ENCODE assay signal across 23 mouse cellular contexts in the genomic region with DNA sequence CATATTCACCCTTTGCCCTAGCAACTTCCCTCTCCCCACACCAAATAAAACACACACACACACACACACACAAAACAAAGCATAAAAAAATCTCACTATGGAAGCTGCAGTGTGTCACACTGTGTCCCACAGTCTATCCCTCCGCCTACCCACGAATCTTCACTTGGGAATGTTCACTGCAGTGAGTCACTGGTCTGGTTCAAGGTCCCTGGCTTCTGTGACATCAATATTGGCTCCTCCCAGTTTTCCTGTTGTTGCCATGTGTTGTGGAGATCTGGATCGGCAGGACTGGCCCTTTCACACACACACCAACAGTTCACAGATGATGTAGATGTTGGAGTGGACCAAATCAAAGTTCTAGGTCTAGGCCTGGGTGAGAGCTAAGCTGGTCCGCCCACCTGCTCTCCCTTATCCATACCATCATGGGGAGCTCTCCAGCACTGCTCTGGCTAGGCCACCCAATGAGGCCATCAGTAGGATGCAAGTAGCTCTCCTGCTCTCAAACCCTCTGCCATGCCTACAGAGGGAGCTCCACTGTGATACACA. TPM values are rescaled to one million over a fixed set of nuclear protein-coding genes. Genes with fewer than 3 reads are reported as not detected.
DNase-seq lines count a peak whose midpoint lies in the region; ATAC-seq and TF ChIP-seq lines count a peak whose summit lies in the region.
"Had no signal": no experiment of that assay in that cellular context is flagged by ENCODE, and none has a peak within 500 bp of the region (broad histone marks: within the 10 kb centered on the region; RNA-seq: fewer than 3 reads in every experiment).

No protein-coding gene starts in this region.

- no peaks in the 10 kb centered on the region for H3K36me3 ChIP-seq in kidney, postnatal 0 days (ENCODE audit: insufficient read depth, low read length)
- no peaks in the 10 kb centered on the region for H3K36me3 ChIP-seq in liver, postnatal 0 days (replicated peaks; ENCODE audit: insufficient read depth, low read length)
- no peaks in the 10 kb centered on the region for H3K36me3 ChIP-seq in neural tube, embryonic 15.5 days
- H3K36me3 ChIP-seq: forebrain, embryonic 12.5 days; G1E; limb, embryonic 10.5 days; midbrain, embryonic 15.5 days; neural tube, embryonic 12.5 days had no signal

- no peaks in the 10 kb centered on the region for H3K27me3 ChIP-seq in kidney, postnatal 0 days (ENCODE audit: insufficient read depth, low read length)
- 0 out of 2 replicates have a peak, but pooled peaks cover 4% of the 10 kb centered on the region for H3K27me3 ChIP-seq in liver, postnatal 0 days (ENCODE audit: insufficient read depth, low read length)
- H3K27me3 ChIP-seq in neural tube, embryonic 15.5 days (replicated peaks): no peaks in the 10 kb centered on the region
- H3K27me3 ChIP-seq: midbrain, embryonic 15.5 days; neural tube, embryonic 12.5 days had no signal

- no peak overlapping the region for H3K27ac ChIP-seq in kidney, postnatal 0 days
- H3K27ac ChIP-seq in liver, postnatal 0 days (ENCODE audit: low read depth): no peak overlapping the region
- H3K27ac ChIP-seq in neural tube, embryonic 15.5 days (replicated peaks): no peak overlapping the region
- H3K27ac ChIP-seq: forebrain, embryonic 12.5 days; hindbrain, embryonic 14.5 days; limb, embryonic 10.5 days; macrophage; neural tube, embryonic 12.5 days had no signal

- no peak overlapping the region for H3K9ac ChIP-seq in kidney, postnatal 0 days (ENCODE audit: low read depth, low read length)
- H3K9ac ChIP-seq in liver, postnatal 0 days (replicated peaks): no peak overlapping the region
- H3K9ac ChIP-seq in neural tube, embryonic 15.5 days (replicated peaks): no peak overlapping the region
- H3K9ac ChIP-seq: forebrain, embryonic 12.5 days; hindbrain, embryonic 14.5 days; midbrain, embryonic 15.5 days; neural tube, embryonic 12.5 days had no signal

- H3K4me3 ChIP-seq in kidney, postnatal 0 days (replicated peaks; ENCODE audit: low read depth, low read length): no peak overlapping the region
- no peak overlapping the region for H3K4me3 ChIP-seq in liver, postnatal 0 days (ENCODE audit: low read depth, low read length)
- no peak overlapping the region for H3K4me3 ChIP-seq in neural tube, embryonic 15.5 days (replicated peaks)
- H3K4me3 ChIP-seq: forebrain, embryonic 12.5 days; limb, embryonic 10.5 days; midbrain, embryonic 15.5 days; neural tube, embryonic 12.5 days had no signal

- DNase-seq in kidney, postnatal 0 days (ENCODE audit: low spot score): no peak
- DNase-seq in kidney, adult 18-20 months: no peak
- DNase-seq in R1 (ENCODE audit: low read depth, low spot score): peak; percentile 18
- DNase-seq in adrenal gland, postnatal 36 days: peak; percentile 74 to 76
- DNase-seq in liver, postnatal 0 days: no peak
- DNase-seq in heart, adult 11 months: no peak
- no peak for DNase-seq in testis, postnatal 14 days (ENCODE audit: low spot score)
- DNase-seq: cerebellum, adult 8-10 months; heart, adult 18-20 months; heart, postnatal 10 days; kidney, postnatal 10 days; lung, adult 2 months; right cerebral cortex, postnatal 4 days; thymus, adult 2 months had no signal

- H3K9me3 ChIP-seq in kidney, postnatal 0 days (replicated peaks; ENCODE audit: low read length): no peaks in the 10 kb centered on the region; the same call in 1 of the 2 replicates
- peaks cover 8% of the 10 kb centered on the region; the same call in 1 of the 2 replicates for H3K9me3 ChIP-seq in liver, postnatal 0 days (ENCODE audit: low read length)
- no peaks in the 10 kb centered on the region for H3K9me3 ChIP-seq in neural tube, embryonic 15.5 days (replicated peaks)
- H3K9me3 ChIP-seq: limb, embryonic 10.5 days had no signal

- no peak overlapping the region for H3K4me2 ChIP-seq in kidney, postnatal 0 days (ENCODE audit: low read length)
- H3K4me2 ChIP-seq in liver, postnatal 0 days (ENCODE audit: low read depth, low read length): no peak overlapping the region
- H3K4me2 ChIP-seq in neural tube, embryonic 15.5 days: no peak overlapping the region
- H3K4me2 ChIP-seq: forebrain, embryonic 12.5 days; hindbrain, embryonic 14.5 days; midbrain, embryonic 15.5 days; neural tube, embryonic 12.5 days had no signal

- H3K4me1 ChIP-seq in kidney, postnatal 0 days (replicated peaks; ENCODE audit: insufficient read depth, low read length): no peaks in the 10 kb centered on the region
- 0 out of 2 replicates have a peak, but pooled peaks cover 9% of the 10 kb centered on the region for H3K4me1 ChIP-seq in liver, postnatal 0 days (ENCODE audit: insufficient read depth)
- H3K4me1 ChIP-seq in neural tube, embryonic 15.5 days: peaks cover 14% of the 10 kb centered on the region

- 65% methylated on average over 4 of the region's 4 CpGs for WGBS in kidney, postnatal 0 days
- 56% methylated on average over 4 of the region's 4 CpGs for WGBS in liver, postnatal 0 days (ENCODE audit: insufficient replicate concordance)
- WGBS in neural tube, embryonic 15.5 days: 88% methylated on average over 4 of the region's 4 CpGs

- ATAC-seq in kidney, postnatal 0 days (replicated peaks; ENCODE audit: low FRiP score, low read depth): 0 out of 2 replicates have a peak, but pooled peaks have one; percentile 21
- peak; percentile 84 for ATAC-seq in liver, postnatal 0 days
- no peak for ATAC-seq in neural tube, embryonic 15.5 days (ENCODE audit: low FRiP score)
- ATAC-seq: midbrain, embryonic 15.5 days had no signal

- 0 out of 2 replicates have a peak, but pooled peaks have one; percentile 4 for TF ChIP-seq CTCF in kidney, postnatal 0 days (IDR thresholded peaks at IDR 0.05; ENCODE audit: low read depth)
- no peak for TF ChIP-seq CTCF in liver, postnatal 0 days (IDR thresholded peaks at IDR 0.05; ENCODE audit: low read depth)

- TF ChIP-seq EP300 in liver, postnatal 0 days (IDR thresholded peaks at IDR 0.05; ENCODE audit: low read depth): no peak

RNA-seq across cellular contexts. Expression of a gene that starts 4.8 kb away (rescaled TPM):
- polyA plus RNA-seq in kidney, postnatal 0 days (2015; fragmentation: Nextera tagmentation; extraction: Ambion mirVana): 0.17 and 0.28 TPM in 2 replicates
- under 1 TPM; 0.30 to 0.70 TPM for total RNA-seq in adrenal gland, postnatal 36 days (2021)
- not detected in 2 replicates for polyA plus RNA-seq in liver, postnatal 0 days (2015; fragmentation: Nextera tagmentation; extraction: Ambion mirVana)
- polyA plus RNA-seq in neural tube, embryonic 15.5 days (2015; fragmentation: Nextera tagmentation; extraction: Ambion mirVana): 0.50 and 0.57 TPM in 2 replicates
- total RNA-seq: gastrocnemius, adult 18-20 months; heart, adult 18-20 months had no signal
- polyA plus RNA-seq: G1E; limb, embryonic 10.5 days; macrophage had no signal

RNA-seq across cellular contexts. Expression of a gene that starts 18.0 kb away (rescaled TPM):
- polyA plus RNA-seq in kidney, postnatal 0 days (2015; fragmentation: Nextera tagmentation; extraction: Ambion mirVana): 28.2 and 28.4 TPM in 2 replicates
- total RNA-seq in adrenal gland, postnatal 36 days (2021): 10 to 100 TPM; 38.1 to 40.7 TPM
- 4.3 and 4.4 TPM in 2 replicates for polyA plus RNA-seq in liver, postnatal 0 days (2015; fragmentation: Nextera tagmentation; extraction: Ambion mirVana)
- 7.7 and 12.9 TPM in 2 replicates for polyA plus RNA-seq in neural tube, embryonic 15.5 days (2015; fragmentation: Nextera tagmentation; extraction: Ambion mirVana)
- polyA plus RNA-seq: G1E had no signal

RNA-seq across cellular contexts. Expression of a gene that starts 23.3 kb away (rescaled TPM):
- 7.0 and 8.8 TPM in 2 replicates for polyA plus RNA-seq in kidney, postnatal 0 days (2015; fragmentation: Nextera tagmentation; extraction: Ambion mirVana)
- total RNA-seq in adrenal gland, postnatal 36 days (2021): 1 to 10 TPM; 3.3 to 3.7 TPM
- 120 and 127 TPM in 2 replicates for polyA plus RNA-seq in liver, postnatal 0 days (2015; fragmentation: Nextera tagmentation; extraction: Ambion mirVana)
- 6.7 and 77.0 TPM in 2 replicates for polyA plus RNA-seq in neural tube, embryonic 15.5 days (2015; fragmentation: Nextera tagmentation; extraction: Ambion mirVana)

RNA-seq across cellular contexts. Expression of a gene that starts 47.6 kb away (rescaled TPM):
- polyA plus RNA-seq in kidney, postnatal 0 days (2015; fragmentation: Nextera tagmentation; extraction: Ambion mirVana): 5.4 and 6.2 TPM in 2 replicates
- total RNA-seq in adrenal gland, postnatal 36 days (2021): 10 to 100 TPM in 1 of 2 experiments, 1 to 10 TPM in 1; 6.8 to 10.2 TPM
- polyA plus RNA-seq in liver, postnatal 0 days (2015; fragmentation: Nextera tagmentation; extraction: Ambion mirVana): 11.5 and 13.3 TPM in 2 replicates
- 7.3 and 13.2 TPM in 2 replicates for polyA plus RNA-seq in neural tube, embryonic 15.5 days (2015; fragmentation: Nextera tagmentation; extraction: Ambion mirVana)

RNA-seq across cellular contexts. Expression of a gene that starts 54.2 kb away (rescaled TPM):
- 0.55 and 1.1 TPM in 2 replicates for polyA plus RNA-seq in kidney, postnatal 0 days (2015; fragmentation: Nextera tagmentation; extraction: Ambion mirVana)
- total RNA-seq in adrenal gland, postnatal 36 days (2021): 1 to 10 TPM in 1 of 2 experiments, under 1 TPM in 1; 0.76 to 1.4 TPM
- polyA plus RNA-seq in liver, postnatal 0 days (2015; fragmentation: Nextera tagmentation; extraction: Ambion mirVana): 2.0 and 2.1 TPM in 2 replicates
- 0.12 and 2.8 TPM in 2 replicates for polyA plus RNA-seq in neural tube, embryonic 15.5 days (2015; fragmentation: Nextera tagmentation; extraction: Ambion mirVana)
- total RNA-seq: gastrocnemius, adult 18-20 months had no signal
- polyA plus RNA-seq: forebrain, embryonic 12.5 days; G1E; limb, embryonic 10.5 days; neural tube, embryonic 12.5 days had no signal

Comparison
In these comparisons a context has a peak if more than half of its experiments do, and no peak if none do; other contexts are left out.
1. DNase-seq: peak in R1 (single experiment) and adrenal gland, postnatal 36 days (2 of 2); none in kidney, postnatal 0 days (single experiment), kidney, adult 18-20 months (single experiment), liver, postnatal 0 days (single experiment), heart, adult 11 months (single experiment) and testis, postnatal 14 days (single experiment).